Mouse (Mus musculus) cerebellum, adult 11 months (tissue): ENCODE results near the gene Cradd.

Experiments used
- DNase-seq: peaks from one replicate; pipeline ENCODE4 v3.0.0; 2022

Gene Cradd

DNA sequence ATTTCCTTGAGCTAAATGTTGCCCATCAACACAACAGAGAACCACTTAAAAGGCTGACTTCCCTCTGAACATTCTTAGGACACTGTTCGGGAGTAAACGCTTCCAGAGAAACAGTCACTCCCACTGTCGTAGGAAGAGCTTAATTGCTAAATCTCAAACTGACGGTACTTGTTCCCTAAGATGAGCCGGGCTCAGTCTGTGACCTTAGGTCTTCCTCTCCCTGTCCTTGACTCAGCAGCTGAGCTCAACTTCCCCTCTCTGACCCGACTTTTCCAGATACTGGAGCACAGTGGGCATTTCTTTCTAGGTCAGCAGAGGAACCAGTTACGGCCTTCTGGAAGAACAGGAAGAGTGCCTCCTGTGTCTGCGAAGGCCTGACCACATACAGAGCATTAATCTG is 87.7 kb downstream of the Cradd start:
- DNase-seq = no peak

DNA sequence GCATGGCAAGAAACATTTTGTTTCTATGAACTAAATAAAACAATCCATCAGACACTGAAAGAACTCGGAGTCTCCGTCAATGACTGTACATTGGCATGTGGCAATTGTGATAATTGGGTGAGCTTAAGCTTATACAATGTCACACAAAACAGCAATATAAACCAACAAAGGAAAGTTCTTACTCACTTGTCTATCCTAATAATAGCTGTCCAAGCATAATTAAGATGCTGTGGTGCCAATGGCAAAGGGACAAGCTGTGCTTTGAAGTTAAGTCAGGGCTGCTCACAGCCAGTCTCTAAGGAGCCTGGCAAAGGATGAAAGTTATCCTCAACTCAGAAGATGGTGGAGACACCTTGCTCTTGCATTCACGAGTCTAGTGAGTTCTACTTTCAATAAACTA is 89.3 kb downstream of the Cradd start:
- no peak for DNase-seq

DNA sequence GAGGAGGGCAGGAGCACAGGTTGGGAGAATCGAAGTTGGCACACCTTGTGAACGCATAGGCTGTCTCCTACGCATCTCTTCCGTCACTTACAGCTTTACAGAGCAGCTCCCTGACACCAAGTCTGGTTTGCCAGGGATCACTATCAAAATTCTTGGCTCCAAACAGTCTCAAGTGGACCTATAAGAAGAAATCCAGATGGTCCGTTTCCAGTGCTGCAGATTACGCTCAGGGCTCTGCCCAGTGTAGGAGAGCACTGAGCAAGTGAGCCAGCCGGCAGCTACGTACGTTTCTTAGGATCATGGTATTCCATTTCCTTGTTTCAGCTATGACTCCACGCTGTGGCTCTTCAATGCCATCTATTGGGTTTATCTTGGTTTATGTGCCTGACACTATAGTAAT is 90.9 kb downstream of the Cradd start:
- no peak for DNase-seq

DNA sequence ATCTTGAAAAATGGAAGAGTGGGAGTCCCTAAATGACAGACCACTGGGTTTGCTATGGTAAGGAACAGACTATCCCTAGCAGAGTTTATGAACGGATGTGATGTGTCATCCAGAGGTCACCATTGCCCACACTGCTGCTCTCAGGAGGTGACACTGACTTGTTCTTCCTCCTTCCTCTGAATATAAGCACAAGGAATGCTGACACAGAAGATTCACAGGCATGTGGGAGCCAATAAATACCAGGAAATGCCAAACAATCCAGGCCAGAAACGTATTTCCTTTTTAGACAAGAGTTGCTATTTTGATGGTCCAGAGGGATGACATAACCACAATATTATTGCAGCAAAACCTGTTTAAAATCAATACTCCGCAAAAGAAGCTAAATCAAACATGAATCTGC is 91.4 kb downstream of the Cradd start:
- DNase-seq = no peak

DNA sequence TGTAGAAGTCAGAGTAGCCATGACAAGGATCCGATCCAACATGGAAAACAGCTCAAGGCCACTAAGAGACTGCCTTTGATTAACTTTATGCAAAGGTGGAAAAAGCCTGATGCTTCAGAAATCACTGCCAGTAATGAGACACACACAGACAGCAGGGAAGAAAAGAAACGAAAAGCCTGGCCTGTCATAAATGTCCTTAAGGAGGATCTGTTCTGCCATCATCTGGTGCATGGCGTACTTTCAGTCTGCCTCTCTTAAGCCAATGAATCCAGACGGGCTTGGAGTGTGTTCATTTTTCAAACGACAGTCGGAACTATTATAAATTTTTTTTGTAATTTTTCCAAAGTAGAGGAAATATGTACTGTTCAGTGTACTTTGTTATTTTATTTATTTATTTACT is 95.7 kb downstream of the Cradd start:
- DNase-seq = no peak

DNA sequence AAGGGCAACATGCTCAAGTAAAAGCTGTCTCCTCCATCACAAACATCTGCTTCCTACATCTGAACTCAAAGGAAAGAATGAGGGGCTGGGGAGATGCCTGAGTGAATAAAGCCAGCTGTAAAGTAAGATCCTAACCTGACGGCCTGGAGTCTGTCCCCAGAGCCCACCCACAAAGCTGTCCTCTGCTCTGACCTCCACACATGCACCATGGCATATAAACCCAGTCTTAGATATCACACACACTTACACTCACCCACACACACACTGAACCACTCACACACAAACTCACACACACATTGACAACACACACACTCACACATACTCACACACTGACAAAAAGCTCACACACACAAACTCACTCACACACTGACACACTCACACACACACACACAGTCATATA is 96.3 kb downstream of the Cradd start:
- DNase-seq = no peak

DNA sequence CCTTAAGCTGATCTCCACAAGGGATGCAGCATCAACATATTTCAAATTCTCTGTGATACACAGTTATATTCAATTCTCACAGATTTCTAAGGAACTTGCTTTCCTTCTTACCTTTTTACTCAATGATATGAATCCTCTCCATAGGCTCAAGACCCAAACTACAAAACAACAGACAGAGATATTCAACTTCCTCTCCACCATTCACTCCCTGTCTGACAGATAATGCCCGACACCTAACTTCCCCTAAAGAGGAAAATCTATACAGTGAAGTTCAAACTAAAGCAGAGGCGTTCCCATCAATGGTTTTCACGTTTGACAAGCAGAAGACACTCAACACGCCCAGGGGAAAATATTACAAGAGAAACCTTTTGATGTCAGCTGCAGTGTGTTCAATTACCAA is 97.2 kb downstream of the Cradd start:
- DNase-seq = no peak

DNA sequence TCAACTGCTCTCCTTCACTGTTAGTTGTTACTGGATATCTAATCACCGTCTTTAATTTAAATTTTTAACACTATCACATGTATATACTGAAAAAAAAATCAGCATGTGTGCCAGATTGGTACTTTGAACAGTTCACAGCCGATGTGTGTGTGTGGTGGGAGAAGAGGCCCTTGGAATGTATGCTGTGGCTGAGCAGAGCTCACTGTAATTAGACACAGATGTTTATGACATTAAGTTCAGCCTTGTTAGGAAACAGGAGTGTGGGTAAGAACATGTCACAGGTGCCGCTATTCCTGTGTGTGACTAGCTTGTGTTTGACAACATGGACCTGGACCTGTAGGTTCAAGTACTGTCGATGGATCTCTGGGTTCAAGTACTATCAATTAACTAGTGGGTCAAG is 98.9 kb downstream of the Cradd start:
- DNase-seq = no peak

DNA sequence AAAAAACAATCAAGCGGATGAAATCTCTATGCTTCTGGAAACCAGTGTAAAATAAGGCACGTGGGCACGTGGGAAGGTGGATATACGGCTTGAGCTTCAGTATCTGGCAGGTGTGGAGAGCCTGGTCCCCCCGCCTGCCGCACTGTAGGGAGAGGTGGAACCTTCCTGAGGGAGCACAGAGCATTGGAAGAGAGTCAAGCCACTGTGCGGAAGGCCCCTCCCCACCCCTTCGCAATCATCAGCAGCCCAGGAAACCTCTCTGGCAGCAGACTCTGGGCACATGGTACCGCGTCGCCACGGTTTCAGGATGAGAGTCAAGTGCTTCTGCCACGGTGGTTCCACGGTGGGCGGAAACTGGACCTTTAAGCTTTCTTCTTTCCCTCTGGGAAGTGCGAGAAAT is 100.7 kb downstream of the Cradd start:
- DNase-seq = no peak

DNA sequence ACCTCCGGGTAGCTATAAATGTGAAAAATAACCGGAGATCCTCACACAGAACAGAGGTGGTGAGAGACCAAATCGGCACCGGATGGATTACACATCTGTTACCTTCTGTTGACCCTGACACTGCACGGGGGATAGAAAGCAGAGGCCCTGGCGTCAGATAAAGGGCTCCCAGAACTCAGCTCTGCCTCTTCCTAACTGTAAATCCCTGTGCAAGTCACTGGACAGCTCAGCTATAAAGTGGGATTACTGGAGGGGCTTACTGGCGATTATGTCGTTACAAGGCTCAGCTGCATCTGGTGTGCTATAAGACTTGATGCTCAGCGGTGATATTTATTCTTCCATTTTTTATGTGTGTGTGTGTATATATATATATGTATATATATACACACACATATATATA is 102.0 kb downstream of the Cradd start:
- DNase-seq = no peak

DNA sequence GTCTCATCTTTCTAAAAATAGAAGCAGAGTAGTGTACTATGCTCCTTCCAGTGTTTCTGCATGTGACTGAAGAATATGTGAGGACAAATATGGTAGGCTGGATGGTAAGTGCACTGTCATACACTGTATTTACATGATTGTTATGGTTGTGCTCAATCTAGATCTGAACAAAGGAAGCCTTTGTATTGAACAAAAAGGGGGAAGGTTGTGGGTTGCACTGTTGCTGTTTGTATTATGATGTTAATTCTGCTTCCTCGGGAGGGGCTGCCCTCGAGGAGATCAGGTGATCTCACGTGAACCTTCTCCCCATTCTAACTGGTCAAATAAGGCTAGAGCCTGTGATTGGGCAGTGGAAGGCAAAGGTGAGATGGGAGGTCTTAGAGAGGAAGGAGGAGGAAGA is 103.4 kb downstream of the Cradd start:
- no peak for DNase-seq

DNA sequence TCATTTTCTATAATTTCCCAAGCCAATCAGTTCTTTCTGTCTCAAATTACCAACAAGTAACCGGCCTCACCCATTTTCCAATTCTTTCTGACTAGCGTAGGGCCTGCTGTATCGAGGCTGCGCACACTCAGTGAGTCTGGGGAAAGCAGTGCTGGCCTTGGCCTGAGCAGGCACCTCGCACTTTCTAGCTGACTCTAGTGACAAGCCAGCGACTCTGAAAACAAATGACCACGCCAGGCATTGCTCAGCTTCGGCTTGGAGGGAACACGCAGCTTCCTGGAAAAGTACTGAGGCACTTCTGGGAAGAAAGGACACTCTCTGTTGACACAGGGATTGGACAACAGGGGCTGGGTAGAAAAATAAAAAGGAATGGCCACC is 105.3 kb downstream of the Cradd start:
- no peak for DNase-seq

DNA sequence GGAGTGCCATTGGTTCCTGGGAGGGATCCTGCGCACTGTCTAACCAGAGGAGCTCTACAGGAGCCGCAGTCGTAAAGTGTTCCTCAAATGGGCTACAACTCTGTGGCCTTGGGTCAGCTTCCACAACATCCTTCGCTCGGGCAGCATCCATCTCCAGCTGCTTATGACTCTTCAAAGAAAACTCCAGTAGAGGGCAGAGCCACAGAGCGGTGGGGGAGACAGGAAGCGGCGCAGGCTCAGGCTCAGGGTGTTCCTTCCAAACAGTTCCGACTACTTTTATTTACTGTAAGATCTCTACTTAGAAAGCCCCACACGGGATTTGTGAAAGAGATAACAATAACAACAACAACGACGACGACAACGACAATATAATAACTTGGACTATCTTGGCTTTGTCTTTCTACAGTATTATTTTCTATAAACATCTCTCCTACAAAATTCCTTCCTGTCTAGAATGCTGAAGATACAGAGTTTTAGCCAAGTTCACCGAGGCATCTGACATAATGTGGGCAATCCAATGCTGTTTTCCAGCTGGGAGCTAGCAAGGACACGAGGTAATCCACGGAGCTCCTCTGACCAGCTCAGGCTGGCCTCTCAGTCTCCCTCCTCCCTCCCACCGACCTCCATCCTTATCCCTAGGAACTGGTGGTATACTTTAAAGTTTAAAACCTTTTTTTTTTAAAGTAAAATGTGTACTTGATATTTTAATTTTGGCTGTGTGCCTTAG is 105.8 kb downstream of the Cradd start:
- DNase-seq = no peak

DNA sequence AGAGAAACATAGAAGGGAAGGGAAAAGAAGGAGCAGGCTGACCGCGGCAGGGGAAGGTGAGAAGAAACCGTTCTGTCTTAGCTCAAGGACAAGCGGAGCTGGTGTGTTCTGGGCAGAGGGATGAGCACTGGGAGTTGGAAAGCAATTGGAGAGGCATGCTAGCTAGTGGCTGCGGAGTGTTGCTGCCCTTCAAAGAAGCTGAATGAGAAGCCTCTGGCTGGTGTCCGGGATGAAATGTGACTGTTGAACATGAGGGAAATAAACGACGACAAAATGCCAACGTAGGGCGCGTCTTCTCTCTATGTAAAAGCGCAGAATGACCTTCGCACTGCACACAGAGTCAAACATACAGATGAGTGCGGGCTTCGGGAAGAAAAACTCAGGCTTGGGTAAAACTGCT is 108.6 kb downstream of the Cradd start:
- no peak for DNase-seq

DNA sequence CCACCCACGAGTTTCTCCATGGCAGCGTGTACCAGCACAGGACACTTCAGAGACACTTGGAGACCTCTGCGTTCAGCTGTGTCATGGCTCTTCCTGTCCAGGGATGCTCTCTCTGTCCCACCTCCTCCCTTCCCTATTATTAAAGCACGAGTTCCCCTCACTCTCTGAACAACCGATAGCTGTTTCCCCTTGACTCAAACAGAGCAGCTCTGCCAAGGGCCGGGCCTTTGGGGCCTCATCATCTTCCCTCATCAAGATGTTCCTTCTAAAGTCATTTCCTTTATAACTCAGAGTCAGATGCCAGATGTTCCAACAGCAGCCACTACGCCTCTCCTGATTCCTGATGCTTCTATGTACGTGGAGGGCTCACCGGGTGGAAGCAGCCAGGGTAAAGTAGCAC is 110.1 kb downstream of the Cradd start:
- DNase-seq = no peak

DNA sequence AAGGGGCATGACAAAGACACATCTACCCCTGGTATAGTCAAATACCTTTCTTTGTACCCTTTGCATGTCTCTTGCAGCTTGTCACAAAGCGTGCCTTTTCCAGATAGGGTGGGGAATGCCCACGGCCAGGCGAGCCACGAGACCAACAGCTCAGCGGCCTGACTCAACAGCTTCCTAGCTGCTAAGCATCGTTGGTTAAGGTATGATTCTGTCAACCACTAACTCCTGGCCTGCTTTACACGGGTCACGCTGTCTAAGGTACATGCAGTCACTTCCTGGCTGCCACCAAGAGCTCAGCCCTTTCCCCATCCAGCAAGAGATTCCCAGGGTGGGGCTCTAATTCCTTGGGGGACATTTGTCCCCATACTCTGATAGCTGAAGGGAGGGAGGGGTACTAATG is 110.6 kb downstream of the Cradd start:
- DNase-seq = no peak

DNA sequence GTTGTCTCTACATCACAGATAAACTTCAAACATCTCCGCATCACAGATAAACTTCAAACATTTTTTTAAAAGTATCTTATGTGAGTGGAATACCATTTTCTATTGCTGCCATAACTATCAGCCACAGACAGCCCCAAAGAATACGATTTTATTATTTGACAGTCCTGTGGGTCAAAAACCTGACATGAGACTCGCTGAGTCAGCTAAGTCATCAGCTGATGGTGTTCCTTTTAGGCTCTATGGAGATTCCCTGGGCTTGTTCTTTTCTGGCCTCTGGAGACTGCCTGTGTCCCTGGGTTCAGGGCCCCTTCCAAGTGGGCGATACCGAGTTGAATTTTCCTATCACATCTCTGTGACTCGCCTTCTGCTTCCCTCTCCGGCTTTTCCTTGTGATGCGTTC is 112.3 kb downstream of the Cradd start:
- DNase-seq = no peak

DNA sequence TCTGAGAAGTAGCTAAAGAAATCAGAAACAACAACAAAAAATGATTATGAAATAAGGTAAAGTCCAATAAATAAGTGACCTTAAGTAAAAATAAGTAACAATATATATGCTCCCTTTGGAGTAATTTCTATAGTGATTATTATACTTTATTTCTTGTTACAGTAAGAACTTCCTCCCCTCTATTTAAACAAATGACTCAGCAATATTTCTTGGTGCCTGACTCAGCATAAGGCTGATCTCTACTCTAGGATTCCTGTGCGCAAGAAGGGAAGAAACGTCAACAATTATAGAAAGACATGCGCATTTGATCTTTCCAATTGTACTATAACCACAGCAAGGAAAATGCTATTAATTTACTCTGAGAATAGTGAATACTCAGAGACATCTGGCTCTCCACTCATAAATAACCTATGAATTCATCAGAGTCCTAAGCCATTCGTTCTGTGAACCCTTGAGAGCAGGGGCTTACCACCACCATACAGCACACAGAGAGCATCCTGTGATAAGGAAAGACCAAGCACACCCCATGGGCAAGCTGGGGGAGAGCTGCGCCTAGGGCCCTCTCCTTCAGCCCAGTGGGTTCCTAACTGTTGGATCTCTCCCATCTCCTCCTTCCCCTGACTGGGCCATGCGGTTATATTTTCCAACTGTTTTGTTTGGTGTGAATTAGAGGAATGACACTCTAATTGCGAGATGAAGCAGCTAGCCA is 113.1 kb downstream of the Cradd start:
- DNase-seq = no peak

DNA sequence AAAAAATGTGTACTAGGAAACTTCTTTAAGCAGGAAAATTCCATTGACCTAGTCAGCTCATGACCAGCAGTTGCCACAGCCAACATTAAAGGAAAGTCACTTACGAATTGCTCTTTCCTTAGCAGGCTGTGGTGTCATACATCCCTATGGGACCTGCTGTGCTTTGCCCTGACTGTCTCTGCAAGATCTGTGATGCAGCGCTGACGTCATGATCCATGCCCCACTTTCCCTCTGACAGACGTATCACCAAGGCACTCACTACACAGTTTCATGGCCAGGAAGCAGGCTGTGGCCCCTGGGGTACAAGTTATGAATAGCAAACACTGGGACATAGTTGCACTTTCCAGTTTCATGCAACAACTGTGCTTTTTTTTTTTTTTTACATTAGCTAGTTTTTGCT is 113.8 kb downstream of the Cradd start:
- no peak for DNase-seq

DNA sequence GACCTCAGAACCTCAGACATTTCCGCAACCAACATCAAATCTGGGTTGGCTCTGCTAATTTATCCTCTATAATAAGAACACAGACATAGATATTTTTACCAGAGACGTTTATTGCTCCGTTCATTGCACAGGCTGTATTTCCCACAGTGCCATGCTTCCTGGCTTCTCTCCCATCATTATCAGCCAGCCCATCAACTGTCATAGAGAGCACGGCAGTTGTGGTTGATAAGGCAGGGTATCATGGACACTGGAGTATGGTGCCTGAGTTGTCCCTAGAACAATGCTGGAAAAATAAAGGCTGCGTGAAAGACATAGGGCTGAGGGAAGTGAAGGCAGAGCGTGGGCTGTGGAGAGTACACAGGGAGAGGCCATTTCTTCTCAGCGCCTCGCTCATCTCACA is 116.5 kb downstream of the Cradd start:
- no peak for DNase-seq

DNA sequence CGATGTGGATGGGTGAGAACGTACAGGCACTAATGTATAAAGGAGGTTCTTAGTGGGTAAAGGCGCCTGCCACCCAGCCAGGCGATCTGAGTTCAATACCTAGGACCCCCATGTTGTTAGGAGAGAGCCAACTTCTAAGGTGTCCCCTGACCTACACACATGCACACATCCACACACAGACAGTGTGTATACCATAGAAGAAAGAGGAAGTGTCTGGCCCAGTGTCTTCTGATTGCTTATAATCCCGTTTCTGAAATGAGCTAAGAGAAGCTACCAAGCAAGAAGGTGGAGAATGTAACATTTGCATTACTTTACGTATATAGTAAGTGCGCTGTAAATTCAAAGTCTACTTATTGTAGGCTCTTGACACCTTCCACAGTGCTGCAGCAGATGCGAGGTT is 122.4 kb downstream of the Cradd start:
- no peak for DNase-seq

DNA sequence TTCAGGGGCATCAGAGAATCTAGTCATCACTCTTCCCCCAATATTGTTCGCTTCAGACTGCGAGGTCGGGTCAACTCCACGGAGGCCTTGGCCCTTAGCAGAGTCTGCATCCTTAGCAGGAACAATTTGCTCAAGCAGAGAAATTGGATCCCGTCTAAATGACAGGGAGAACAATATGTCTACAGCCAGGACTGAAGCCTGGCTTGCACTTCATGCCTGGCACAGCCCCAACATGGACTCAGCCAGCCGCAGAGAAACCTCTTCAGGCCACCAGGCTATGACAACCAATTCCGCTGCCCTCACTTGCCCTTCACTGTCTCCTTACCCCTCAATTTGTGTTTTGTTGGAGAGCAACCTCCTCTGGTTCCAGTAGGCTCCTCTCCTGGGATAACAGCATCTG is 123.6 kb downstream of the Cradd start:
- DNase-seq = peak; percentile 41

DNA sequence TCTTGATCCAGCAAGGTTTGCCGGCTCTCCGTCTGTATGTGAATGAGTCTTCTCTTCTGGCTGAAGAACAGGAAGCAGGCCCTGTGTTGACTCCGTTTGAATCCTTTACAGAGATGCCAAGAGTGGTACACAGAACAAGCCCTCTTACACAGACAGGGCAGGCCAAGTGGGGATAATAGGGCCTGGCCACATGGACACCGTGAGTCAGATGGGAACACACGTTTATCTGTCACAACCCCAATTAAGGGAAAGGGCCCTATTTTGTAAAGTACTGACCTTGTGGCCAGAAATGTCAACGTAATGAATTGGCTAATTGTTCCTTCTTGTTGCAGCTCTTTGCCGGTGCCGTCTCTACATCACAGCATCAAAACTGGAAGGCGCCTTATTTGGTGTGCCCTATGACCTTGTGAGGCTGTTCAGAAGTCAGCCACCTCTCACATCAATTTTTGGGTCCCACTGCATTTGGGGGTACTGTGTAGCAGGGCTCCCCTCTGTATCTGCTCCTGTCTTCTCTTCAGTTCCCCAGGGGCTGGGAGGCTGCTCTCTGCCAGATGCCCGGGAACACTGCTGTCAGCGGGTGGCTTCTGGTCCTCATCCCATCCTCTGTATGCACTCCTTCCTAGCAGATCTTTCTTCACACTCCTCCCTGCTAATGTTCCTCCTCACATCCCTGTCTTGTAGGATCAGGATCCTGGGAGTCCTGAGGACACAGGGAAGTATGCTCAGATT is 124.2 kb downstream of the Cradd start:
- no peak for DNase-seq

DNA sequence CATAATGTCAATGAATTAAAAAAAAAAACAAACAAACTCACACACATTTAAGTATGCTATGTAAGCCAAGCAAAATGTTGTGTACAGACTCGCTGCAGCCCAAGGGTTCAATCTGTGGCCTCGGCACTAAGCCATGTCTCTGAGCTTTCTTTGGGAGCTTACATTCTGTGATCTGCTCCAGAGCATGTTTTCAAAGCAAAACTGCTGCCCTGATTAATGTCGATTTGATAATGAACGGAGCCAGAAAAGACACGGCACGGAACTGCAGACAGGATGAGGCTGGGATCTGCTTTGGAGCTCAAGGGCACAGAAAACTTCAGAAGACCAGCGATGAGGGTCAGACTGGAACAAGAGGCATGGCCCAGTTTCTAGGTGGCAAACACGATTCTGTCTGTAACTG is 126.6 kb downstream of the Cradd start:
- DNase-seq = no peak
